Mouse (Mus musculus) heart, embryonic 11.5 days (tissue): ENCODE measurements around the gene Gm14632. TPM values are rescaled to one million over a fixed set of nuclear protein-coding genes. Genes with fewer than 3 reads are reported as not detected.
"Not testable (repeated sequence)": the region's sequence is repeated elsewhere in the genome, so short reads cannot be mapped to it uniquely, and the experiment has no call there.

ENCODE experiments used
- ATAC-seq: fragments of 200-750 bp; cut with Nextera tagmentation; replicated peaks from 2 replicates; pipeline ENCODE4 v1.8.0; 2017; ENCODE audit warnings: moderate library complexity; ENCODE audit not compliant: insufficient number of reproducible peaks, low FRiP score, low TSS enrichment
- H3K27ac ChIP-seq: fragments of 300-500 bp; sonication (generic); 2 replicates; pipeline ENCODE4 v1.5.1; 2014; ENCODE audit warnings: mild to moderate bottlenecking, low read depth, low read length
- H3K27me3 ChIP-seq: fragments of 300-500 bp; sonication (generic); 2 replicates; pipeline ENCODE4 v1.6.1; 2014; ENCODE audit warnings: mild to moderate bottlenecking, low read length, mixed read lengths; ENCODE audit not compliant: control insufficient read depth, insufficient read depth
- H3K36me3 ChIP-seq: fragments of 300-500 bp; sonication (generic); 2 replicates; pipeline ENCODE4 v1.6.1; 2014; ENCODE audit warnings: mild to moderate bottlenecking, low read length, moderate library complexity, mixed read lengths; ENCODE audit not compliant: control insufficient read depth, insufficient read depth
- H3K4me1 ChIP-seq: fragments of 300-500 bp; sonication (generic); 2 replicates; pipeline ENCODE4 v1.6.1; 2014; ENCODE audit warnings: low read length; ENCODE audit not compliant: control insufficient read depth, insufficient read depth
- H3K4me2 ChIP-seq: fragments of 300-500 bp; sonication (generic); 2 replicates; pipeline ENCODE4 v1.6.1; 2014; ENCODE audit warnings: mild to moderate bottlenecking, moderate library complexity
- H3K4me3 ChIP-seq: fragments of 300-500 bp; sonication (generic); 2 replicates; pipeline ENCODE4 v1.5.1; 2014; ENCODE audit warnings: low read depth, low read length
- H3K9ac ChIP-seq: fragments of 300-500 bp; sonication (generic); 2 replicates; pipeline ENCODE4 v1.6.1; 2014; ENCODE audit warnings: mild to moderate bottlenecking, low read depth, low read length, moderate library complexity
- H3K9me3 ChIP-seq: fragments of 300-500 bp; sonication (generic); replicated peaks from 2 replicates; pipeline ENCODE4 v1.6.1; 2016; ENCODE audit warnings: low read length; ENCODE audit not compliant: control insufficient read depth
- WGBS: fragments of 180-500 bp; shearing (Covaris S2); extraction: QIAGEN DNeasy Blood & Tissue Kit; methylation state at CpG from one replicate; pipeline ENCODE4 v1.1.7; 2014; ENCODE audit not compliant: insufficient replicate concordance; 5-methylcytosine and 5-hydroxymethylcytosine counted together
- polyA plus RNA-seq: library from polyadenylated mRNA; unstranded; fragments of >200 nt; fragmentation: Nextera tagmentation; extraction: Ambion mirVana; gene quantifications from 2 replicates; pipeline ENCODE4 v1.2.1, GENCODE M21; 2014

Gene Gm14632
- not detected in 2 replicates for polyA plus RNA-seq

DNA sequence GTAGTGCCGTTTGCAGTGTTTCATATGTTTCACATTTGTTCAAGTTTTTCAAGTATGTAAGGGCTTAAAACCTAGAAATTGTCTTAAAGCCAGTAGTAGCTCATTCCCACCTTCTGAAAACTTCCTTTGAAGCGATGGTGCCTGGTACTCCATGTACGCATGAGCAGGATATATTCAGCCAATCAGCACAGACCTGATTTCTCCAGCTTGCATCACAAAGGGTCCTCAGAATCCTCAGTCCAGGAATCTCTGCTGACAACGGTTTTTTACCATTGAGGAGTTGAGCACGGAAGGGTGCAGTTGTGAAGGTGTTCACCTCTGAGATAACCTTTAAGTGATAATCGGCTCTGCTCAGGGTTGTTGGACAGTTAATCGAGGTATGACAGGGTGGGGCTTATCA is at the start of gene Gm14632:
TSS of gene Gm14632 (plus strand) at position 301 of the 400 bp plus-strand sequence.
- H3K9ac ChIP-seq, ATAC-seq, H3K4me1 ChIP-seq, H3K27ac ChIP-seq, H3K36me3 ChIP-seq, H3K4me2 ChIP-seq, H3K4me3 ChIP-seq, H3K27me3 ChIP-seq, H3K9me3 ChIP-seq: not testable (repeated sequence)
- WGBS: 75% methylated on average over 4 of the region's 7 CpGs
